Mouse (Mus musculus): ENCODE measurements around the gene Lcn2.

Gene Lcn2

GRCm38 (mm10) chr2:32387706-32388490 lies at the start of gene Lcn2:
Gene Lcn2, minus strand, starts transcription at chr2:32388252.
- no peak for DNase-seq (ENCODE audit: low spot score in 2 of 2)

DNA sequence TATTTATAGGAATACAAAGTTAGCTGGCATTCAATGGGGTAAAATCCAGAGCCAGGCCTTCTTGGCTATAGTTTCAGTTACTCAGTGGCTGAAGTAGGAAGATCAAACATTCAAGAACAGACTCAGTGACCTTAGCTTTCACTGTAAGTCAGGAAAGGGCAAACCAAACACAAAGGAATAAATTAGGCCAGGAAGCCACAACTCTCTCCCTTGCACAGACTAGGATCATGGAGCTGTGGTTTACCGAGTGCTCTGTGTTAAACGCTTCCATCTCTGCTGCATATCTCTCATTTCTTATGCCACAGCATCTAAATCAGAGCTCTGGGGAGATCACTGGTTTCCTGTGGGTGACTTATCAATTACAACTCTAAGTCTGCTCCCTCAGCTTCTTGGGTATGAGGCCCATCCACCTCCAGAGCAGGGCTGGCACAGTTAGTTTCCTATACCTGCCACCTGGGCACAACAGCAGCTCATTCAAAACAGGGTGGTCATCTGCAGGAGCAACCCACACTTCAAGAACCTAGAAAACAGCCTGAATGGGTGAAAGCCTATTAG lies 49.6 kb upstream of the Lcn2 start:
- no peak for DNase-seq (ENCODE audit: low spot score in 2 of 2)

- no peak for DNase-seq (ENCODE audit: low spot score in 2 of 2)
Measured at GRCm38 (mm10) chr2:32436686-32437372, 48.8 kb upstream of the Lcn2 start.

GRCm38 (mm10) chr2:32430701-32431676 lies 42.9 kb upstream of the Lcn2 start:
- no peak for DNase-seq (ENCODE audit: low spot score in 2 of 2)

GRCm38 (mm10) chr2:32429215-32429891 lies 41.3 kb upstream of the Lcn2 start:
- no peak for DNase-seq (ENCODE audit: low spot score in 2 of 2)

DNA sequence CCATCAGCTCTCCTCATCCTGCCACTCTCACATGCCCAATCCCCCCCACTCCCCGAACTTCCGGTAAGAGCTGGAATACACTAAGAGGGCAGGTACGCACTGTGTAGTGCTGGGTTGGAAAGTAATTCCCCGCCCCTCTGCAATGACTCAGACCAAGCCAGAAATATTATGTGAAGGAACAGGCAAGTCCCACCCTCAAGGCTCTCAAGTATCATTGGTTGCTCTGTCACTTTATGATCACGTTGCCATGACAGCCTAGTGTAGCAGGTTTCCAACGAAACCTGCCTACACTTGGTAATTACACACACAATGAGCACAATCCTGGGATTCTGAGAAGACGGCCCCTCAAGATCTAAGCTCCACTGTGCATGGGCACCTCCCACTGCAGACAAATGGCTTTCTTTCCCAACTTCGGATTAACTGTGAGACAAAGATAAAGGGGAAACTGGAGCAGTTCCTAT lies 40.2 kb upstream of the Lcn2 start:
- peak; percentile 44 to 54 for DNase-seq (ENCODE audit: low spot score in 2 of 2)

- DNase-seq (ENCODE audit: low spot score in 2 of 2): no peak
Measured at GRCm38 (mm10) chr2:32427720-32428119, 39.7 kb upstream of the Lcn2 start.

DNA sequence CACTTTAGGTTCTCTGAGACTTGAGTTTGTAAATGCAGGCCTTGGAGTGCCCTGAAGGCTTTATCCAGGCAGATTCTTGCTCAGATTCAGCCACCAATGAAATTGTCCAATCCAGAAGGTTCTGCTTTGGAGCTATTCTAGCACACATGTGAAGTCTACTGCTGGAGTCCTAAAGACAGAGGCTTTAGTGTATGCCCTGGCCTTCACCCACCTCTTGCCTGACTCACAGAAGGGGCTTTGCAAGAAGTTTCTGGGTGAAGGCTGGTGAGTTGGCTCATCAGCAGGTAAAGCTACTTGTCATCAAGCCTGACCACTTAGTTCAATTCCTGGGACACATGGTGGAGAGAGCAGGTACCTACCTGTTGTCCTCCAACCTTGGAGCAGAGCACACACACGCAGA lies 38.1 kb upstream of the Lcn2 start:
- no peak for DNase-seq (ENCODE audit: low spot score in 2 of 2)

- no peak for DNase-seq (ENCODE audit: low spot score in 2 of 2)
Measured at GRCm38 (mm10) chr2:32425568-32425967, 37.5 kb upstream of the Lcn2 start.

DNA sequence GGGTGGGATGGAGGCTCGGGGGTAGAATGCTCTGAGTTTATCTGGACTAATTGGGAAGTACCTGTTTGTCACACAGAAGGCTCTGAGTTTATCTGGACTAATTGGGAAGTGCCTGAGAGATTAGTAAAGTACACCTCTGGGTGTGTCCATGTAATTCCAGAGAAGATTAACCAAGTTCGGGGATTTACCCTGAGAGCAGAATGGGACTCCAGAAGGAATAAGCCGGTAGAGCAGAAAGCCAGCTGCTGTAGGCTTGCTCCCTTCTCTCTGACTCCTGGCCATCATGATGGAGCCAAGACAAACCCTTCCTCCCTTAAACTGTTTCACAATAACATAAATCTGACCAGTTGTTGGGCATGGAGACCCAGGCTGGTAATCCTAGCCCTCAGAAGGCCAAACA lies 36.7 kb upstream of the Lcn2 start:
- no peak for DNase-seq (ENCODE audit: low spot score in 2 of 2)

DNA sequence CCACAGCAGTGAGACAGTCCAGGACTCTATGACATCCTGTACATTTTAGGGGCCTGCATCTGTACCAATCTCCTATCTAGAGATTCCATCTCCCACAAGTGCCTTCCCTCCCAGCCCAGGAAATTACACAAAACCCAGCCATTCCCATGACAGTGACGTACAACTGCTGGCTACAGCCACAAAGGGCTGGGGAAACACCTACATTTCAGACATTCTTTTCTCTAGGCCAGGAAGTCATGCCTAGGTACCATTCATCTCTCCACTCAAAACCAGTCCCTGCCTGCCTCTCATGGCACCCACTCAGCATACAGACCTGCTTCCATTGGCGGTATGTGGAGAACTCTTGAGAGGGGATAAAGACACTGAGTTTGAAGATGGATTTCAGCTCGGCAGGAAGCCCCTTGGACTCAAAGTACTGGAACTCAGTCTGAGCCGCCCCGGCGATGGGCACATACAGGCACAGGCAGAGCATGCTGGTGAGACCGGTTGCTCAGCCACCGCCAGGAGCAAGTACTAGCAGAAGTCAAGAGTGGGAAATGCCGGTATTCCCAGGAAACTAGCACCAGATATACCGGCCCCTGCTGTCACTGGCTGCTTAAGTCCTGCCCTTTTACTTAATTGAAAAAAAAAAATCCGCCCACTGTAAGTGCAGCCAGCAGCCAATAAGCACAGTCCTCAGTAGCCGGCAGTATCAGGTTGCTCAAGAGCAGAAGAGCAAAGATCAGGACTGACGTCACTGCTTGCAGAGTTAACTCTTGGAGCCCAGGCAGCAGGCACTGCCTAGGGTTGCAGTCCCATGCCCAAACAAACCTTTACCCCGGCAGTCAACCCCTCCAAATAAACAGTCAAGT lies 35.7 kb upstream of the Lcn2 start:
- DNase-seq (ENCODE audit: low spot score in 2 of 2): peak; percentile 59 to 77

GRCm38 (mm10) chr2:32421851-32422251 lies 33.8 kb upstream of the Lcn2 start:
- DNase-seq (ENCODE audit: low spot score in 2 of 2): no peak

- no peak for DNase-seq (ENCODE audit: low spot score in 2 of 2)
Measured at GRCm38 (mm10) chr2:32420647-32421046, 32.6 kb upstream of the Lcn2 start.

GRCm38 (mm10) chr2:32420066-32420608 lies 32.1 kb upstream of the Lcn2 start:
- DNase-seq (ENCODE audit: low spot score in 2 of 2): no peak

GRCm38 (mm10) chr2:32419359-32419758 lies 31.3 kb upstream of the Lcn2 start:
- DNase-seq (ENCODE audit: low spot score in 2 of 2): peak in 1 of 2 experiments; percentile 55

- no peak for DNase-seq (ENCODE audit: low spot score in 2 of 2)
Measured at GRCm38 (mm10) chr2:32418430-32419151, 30.5 kb upstream of the Lcn2 start.

GRCm38 (mm10) chr2:32417486-32417885 lies 29.4 kb upstream of the Lcn2 start:
- DNase-seq (ENCODE audit: low spot score in 2 of 2): no peak

DNA sequence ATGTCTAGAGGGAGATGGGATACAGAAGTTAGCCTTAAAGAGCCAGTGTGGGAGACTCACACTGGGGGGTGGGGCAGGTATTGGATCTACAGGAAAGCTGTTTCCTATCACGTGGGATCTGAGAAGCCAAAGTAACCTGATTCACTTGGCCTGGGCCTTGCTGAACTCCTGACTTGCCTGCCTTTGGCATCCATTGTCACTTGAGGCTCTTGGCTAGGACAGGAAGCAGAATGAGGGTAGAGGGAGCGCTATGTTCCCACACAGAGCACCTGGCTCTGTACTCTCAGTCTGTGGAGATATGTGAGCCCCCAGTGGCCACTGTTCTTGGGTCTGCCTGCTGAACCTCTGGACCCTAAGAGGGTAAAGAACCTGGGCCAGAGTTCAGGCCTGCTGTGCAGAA lies 28.5 kb upstream of the Lcn2 start:
- DNase-seq (ENCODE audit: low spot score in 2 of 2): no peak

GRCm38 (mm10) chr2:32415801-32416200 lies 27.7 kb upstream of the Lcn2 start:
- no peak for DNase-seq (ENCODE audit: low spot score in 2 of 2)
